Mouse (Mus musculus): ENCODE data around the gene Maz.

Gene Maz

DNA sequence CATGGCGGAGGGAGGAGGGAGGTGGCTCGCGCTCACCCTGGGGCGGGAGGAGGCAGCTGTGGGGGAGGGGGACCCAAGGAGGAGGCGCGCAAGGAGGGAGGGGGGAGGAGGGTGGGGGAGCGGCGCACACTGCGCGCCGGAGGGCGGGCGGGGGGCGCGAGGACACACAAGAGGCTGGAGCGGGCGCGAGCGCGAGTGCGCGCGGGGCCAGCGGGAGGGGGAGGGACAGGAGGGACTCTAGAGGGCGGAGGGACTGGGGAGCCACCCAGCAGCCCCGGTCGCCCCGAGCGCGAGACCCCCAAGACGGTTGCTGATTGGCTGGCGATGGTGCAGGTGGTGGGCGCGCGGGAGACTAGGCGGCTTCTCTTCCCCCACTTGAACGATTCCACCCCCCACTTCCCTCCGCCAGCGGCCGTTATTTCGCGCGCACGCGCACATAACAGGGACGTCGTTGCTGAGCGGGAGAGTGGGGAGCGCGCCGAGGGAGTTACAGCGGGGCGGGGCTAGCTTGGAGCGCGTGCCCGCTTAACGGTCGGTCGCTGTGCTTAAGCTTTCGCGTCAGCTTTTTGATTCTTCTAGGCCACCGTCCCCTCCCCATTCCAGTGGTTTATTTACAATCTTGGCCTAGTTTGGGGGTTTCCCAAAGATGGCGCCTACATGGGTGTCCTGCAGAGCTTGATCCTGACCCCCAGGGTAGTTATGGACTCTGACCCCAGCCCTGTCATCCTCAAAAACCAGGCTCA, at the start of gene Maz:
Gene Maz (minus strand): TSS at position 54 of the 743 bp plus-strand sequence.
- in situ Hi-C loops (cut with MboI): loop anchor here (5.0 kb wide), 1 partner anchor 65 kb away; the partner anchor contains the start of gene AI467606

DNA sequence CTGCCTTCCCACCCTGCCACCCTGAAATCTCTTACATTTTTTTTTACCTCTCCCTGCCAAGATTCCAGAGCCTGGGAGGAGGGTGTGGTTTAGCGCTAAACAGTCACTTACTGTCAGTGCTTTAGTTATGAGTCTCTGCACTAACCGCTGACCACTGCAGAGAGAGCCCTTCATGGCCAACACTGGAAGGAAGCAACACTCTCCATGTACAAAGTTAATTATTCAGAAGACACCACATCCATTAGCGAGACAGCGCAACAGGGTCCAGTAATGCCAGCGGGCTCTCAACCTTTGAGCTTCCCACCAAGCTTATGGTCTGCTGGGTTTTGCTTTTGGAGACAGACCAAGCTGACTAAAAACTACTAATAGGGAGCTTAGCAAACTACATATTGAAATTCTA, 49.4 kb upstream of the Maz start:
- in situ Hi-C loops (cut with MboI): no loop called here

DNA sequence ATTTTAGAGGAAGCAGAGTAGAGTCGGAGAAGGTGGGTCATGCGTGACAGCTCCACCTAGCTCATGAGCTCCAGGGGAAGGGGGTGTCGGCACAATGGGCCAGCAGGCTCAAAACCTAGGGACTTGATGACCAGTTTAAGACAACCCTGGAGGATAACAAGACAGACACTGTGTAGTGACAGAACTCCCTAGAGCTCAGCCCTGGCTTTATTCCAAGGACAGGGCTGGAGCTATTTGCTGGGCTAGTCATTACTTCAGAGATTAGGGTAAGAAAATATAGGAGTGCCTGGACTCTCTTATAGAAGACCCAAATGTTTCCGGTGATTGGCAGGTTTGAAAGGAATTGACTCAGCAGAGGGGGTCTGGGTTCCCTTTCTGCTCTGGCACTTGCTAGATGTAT, 46.4 kb upstream of the Maz start:
- in situ Hi-C loops (cut with MboI): no loop called here

DNA sequence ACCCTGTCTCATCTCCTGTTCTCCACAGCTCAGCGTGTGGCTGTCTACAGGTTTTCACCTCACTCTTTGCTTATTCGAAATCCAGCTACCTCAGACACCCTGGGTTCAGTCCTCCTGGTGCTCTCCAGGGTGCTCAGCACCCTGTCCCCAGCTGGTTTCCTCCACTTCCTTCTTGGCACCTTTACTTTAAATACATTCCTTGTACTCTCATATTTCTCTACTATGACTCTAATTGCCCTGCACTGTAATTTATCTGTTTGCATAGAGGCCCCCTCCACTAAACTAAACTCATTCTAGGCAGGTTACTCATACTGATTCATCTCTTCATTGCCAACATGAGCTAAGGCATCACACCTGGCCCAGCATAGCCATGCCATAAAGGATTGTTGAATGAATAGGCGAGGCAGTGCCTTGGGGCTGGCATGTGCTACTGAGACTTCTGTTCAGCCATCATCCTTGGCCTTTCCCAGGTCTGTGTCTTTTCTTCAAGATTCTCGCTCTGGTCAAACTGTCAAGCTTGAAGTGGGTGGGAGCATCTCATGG, 44.1 kb upstream of the Maz start:
- in situ Hi-C loops (cut with MboI): no loop called here

DNA sequence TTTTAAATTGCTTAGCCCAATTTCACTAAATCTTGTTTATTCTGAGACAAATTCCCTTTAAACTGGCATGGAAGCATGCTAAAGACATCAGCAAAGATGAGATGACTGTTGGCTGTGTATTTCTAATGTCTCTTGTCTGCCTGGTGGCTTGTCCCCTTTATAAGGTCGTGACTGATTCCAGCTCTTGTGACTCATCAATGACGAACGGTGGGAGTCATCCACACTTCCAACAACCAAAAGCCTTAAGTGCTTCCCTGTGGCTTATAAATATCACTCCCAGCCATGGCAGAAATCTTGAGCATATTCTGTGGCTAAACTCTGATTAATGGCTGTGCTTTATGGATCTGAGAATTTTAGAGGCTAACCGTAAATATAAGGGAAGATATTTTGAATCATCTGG, 39.5 kb upstream of the Maz start:
- in situ Hi-C loops (cut with MboI): no loop called here

DNA sequence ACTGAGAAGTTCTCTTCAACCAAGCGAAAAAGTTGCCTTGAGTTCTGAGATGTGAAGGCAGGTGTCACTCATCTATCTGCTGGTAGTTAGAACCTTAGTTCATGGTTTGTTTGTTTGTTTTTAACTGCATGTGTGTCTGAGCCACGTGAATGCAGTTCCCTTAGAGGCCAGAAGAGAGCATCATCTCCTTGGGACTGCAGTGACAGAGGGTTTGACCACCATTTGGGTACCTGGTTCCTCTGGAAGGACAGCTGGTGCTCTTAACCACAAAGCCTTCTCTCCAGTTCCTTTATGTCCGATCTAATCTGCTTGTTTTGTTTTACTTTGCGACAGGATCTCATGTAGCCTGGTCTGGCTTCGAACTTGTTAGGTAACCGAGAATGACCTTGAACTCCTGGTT, 38.7 kb upstream of the Maz start:
- in situ Hi-C loops (cut with MboI): no loop called here

DNA sequence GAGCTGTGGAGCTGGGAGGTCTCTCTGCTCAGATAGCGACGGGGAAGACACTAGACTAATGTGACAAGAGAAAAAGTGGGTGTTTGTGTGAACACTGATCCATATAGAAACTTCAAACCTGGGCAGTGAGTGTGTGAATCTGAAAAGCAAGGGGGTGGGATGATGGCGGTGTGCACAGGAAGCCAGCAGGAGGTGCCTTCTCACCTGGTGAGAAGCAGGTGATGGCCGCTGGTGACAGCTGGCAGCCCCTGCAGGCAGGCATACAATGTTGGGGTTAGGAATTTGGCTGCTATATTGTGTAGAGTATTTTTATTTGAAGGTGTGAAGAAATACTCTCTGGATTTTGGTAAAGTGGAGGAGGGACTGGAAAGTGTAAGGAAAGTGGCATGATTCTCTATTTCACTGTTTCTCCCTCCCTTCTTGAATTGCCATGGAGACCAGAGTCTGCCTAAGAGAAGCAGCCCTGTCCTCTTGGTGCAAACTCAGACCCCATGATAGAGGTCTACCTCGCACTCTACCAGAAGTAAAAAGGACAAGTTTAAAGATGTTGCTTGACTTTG, 28.3 kb upstream of the Maz start:
- in situ Hi-C loops (cut with MboI): no loop called here

DNA sequence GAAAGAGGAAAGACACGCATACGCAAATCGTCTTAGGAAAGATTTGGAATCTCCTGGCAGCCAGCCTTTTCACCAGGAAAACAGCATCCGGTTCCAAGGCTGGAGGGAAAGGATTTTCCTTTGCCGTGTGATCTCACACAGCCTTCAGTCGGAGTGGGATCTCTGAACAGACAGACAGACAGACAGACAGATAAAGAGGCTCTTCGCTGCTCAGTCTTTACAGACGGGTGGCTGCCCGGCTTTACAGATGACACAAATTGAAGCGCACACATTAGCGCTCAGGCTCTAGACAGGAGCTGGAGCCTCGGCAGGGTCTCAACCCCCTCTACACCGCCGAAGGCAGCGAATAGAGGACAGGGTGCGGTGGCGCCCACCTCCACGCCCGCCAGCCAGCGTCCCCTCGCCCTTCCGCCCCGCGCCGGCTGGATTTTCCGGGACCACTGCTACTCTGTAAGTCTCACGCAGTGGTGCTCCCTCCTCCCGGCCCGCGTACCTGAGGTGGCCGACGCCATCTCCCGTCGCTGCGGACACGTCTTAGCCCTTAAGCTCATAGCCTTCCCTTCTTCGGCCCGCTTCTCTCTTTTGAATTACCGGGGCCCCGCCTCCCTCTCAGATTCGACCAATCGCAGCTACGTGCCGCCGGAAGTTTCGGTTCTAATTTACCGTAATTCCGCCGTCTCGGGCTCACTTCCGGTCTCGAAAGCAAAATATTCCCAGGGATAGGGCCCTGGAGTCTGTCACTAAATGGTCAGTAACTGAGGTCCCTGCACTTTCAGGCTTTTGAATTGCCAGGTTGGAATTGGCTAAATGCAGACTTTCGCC, 15.2 kb upstream of the Maz start, which contains the start of gene Kif22:
Gene Kif22 (minus strand): TSS at position 621 of the 822 bp plus-strand sequence.
- in situ Hi-C loops (cut with MboI): no loop called here

DNA sequence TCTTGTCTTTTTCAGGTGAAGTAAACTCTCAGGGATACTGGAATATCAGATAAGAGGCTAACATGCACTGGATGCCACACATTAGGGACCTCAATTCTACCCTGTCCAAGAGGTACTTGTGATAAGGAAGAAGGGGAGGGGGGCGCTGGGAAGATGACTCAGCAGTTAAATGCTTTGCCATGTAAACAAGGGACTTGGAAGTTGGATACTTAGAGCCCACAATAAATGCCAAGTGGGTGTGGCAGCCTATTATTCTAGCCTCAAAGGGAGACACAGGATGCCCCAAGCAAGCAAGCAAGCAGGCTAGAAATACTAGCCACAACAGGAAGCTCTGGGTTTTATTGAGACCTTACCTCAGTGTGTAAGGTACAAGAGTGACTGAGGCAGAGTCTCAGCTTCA, 4.4 kb upstream of the Maz start:
- in situ Hi-C loops (cut with MboI): no loop called here

DNA sequence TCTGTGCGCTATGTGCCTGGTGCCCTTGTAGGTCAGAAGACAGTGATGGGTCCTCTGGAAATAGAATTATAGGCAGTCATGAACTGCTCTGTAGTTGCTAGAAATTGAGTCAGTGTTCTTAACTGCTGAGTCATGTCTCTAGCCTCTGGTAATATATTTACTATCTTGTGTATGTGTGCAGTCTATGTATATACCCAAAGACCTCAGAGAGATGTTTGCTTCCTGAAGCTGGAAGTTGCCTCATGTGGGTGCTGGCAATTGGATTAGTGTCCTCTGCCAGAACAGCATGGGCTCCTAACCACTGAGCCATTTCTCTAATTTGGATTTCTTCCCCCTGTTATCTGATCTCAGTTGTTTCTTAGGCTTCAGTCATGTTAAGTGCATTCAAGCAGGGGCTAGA, 3.3 kb upstream of the Maz start:
- in situ Hi-C loops (cut with MboI): no loop called here

DNA sequence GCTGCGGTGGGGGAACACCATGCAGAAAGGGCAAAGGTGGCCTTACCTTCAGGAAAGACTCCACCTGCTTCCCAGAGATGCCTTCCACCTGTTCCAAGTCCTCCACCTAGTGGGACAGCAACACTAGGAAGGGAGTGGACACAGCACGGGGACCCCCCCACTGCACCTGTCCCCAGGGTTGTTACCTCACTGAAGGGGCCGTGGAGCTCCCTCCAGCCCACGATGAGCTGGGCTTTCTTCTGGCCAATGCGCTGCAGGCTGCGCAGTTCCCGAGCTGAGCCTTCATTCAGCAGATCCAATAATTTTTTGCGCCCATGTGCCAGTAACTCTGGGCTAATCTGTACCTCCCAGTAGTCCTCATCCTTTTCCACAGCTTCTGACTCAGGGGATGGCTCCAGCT, 1.0 kb upstream of the Maz start:
- in situ Hi-C loops (cut with MboI): loop anchor here (5.0 kb wide), 1 partner anchor 64 kb away; the partner anchor contains the start of gene AI467606

DNA sequence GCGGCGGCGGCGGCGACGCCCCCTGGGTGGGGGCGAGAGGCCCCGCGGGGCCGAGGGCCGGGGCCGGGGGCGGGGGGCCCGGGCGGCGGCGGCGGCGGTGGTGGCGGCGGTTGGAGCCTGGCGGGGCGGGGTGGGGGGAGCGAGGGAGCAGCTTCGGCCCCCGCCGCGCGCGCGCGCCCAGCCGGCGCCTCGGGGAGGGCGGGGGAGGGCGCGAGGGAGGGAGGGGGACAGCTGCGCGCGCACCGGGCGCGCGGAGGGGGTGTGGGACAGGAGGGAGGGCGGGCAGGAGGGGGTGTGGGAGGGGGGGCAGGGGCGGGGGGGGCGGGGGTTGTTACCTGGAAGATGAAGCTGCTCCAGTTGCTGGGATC, 237 bp downstream of the Maz start:
- in situ Hi-C loops (cut with MboI): loop anchor here (5.0 kb wide), 1 partner anchor 66 kb away; the partner anchor contains the start of gene AI467606

DNA sequence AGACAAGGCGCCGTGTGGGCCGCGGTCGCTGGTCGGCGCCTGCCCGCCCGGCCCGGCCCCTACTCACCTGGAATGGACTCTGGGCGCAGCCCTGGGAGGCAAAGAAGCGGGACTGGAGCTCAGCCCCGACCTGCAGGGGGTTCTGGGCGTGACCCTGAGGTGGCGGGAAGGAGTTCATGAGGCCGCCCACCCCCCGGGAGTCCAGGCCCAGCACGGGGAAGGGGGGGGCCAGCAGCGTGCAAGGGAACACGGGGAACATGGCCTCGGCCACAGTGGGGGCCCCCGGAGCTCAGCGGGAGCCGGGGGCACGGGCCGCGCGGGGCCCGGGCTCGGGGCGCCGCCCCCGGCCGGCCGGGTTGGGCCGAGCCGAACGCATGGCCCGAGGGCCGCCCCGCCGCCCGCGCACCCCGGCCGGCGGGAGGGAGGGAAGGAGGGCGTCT, 656 bp downstream of the Maz start:
- in situ Hi-C loops (cut with MboI): loop anchor here (5.0 kb wide), 1 partner anchor 66 kb away; the partner anchor contains the start of gene AI467606

DNA sequence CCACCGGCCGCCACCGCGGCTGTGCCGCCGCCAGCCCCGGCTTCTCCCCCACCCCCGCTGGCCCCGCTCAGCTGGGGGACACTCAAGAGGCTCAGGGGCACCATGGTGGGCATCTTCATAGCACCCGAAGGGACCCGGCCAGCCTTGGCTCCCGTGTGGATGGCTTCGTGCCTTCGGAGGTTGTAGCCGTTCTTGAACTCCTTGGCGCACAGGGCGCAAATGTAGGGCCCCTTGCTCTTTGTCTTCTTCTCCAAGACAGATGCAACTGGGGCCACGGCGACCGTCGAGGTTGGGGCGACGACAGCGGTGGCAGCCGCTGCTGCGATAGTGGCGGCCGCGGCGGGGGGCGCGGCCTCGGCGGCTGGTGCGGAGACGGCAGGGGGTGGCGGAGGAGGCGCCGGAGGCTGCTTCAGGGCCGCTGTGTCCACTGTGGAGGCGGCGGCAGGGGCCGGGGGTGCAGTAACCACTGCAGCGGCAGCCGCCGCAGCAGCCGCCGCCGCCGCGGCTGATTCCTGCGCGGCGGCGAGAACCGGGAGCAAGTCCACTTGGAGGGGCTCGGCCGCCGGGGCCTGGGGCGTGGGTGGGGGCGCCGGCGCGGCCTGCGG, 1.2 kb downstream of the Maz start:
- in situ Hi-C loops (cut with MboI): loop anchor here (5.0 kb wide), 1 partner anchor 67 kb away; the partner anchor contains the start of gene AI467606

DNA sequence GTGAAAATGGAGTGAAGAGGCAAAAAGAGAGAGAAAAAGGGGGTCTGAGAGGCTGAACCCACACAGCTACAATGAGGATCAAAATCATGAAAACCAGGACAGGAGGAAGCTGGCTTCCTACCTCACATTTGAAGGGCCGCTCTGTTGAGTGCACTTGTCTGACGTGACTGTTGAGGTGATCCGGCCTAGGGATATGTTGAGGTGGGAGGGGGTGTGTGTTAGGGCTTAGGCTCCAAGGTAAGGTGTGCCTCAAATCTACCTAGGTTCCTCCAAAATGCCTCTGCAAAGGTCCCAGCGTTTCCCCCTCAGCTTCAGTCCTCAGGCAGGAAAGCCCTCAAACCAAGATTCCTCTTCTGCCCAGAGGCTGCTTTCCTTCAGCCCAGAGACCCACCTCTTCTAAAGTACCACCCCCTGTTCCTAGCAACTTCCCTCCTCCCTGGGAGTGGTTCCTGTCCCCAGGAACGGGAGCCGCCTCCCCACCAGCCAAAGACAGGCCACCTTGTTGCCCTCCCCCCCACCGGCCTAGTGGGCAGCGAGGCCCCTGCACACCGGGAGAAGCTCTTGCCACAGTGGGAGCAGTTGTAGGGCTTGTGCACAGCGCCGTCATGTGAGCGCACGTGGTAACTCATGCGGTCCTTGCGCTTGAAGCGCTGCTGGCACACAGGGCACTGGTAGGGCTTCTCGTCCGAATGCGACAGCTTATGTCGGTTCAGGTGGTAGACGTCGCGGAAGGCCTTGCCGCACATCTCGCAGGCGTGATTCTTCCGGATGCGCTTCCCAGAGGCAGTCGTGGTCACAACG, 1.9 kb downstream of the Maz start:
- in situ Hi-C loops (cut with MboI): loop anchor here (5.0 kb wide), 1 partner anchor 67 kb away; the partner anchor contains the start of gene AI467606

DNA sequence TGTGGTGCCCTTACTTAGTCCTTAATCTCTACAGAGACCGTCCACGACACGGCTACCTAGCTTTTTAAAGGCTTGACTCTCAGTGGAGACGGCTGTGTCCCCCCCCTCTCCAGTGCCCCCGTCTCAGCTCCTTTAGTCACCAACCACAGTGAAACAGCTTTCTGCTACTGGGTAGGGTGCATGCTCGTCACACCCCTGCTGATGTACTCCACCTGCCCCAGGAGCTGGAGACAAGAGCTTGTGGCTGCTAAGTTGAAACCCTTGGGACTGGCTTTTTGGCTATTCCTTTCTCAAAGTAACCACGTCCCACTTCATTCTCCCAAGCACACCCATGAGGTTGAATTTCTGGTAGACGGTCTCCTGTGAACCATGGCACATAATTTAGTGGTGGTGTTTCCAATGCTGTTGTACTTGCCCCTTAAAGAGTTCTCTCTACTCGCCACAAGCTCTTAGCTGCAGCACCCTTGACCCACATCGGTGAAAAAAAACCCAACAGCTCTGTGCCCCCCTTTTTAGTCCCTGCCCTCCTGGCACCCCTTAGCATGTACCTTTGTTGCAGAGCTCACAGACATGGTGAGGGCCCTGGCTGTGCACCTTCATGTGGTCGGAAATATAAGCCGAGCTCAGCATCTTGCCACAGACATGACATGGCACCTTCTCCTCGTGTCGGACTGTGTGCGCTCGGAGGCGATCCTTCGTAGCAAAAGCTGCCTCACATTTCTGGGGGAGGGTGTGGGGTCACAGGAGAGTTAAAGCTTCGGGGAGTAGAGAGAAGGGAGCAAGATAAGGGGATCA, 2.7 kb downstream of the Maz start:
- in situ Hi-C loops (cut with MboI): no loop called here

DNA sequence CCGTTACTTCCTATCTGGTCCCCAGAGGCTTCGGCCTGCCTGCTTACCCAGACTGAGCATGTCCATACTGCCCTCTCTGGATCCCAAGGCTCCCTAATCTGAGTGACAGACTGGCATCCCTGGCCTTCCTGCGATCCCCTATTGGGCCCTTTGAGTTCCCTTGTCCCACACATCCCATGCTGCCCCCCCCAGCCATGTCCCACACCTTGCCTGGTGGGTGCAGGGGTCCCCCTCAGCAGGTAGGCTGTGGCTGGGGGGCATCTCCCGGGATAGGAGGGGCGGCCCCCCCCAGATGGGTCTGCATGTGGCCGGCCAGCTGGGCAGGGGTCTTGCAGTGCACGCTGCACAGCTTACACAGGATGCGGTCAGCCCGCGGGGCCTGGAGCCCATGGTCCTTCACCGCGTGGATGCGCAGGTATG, 3.6 kb downstream of the Maz start:
- in situ Hi-C loops (cut with MboI): no loop called here

DNA sequence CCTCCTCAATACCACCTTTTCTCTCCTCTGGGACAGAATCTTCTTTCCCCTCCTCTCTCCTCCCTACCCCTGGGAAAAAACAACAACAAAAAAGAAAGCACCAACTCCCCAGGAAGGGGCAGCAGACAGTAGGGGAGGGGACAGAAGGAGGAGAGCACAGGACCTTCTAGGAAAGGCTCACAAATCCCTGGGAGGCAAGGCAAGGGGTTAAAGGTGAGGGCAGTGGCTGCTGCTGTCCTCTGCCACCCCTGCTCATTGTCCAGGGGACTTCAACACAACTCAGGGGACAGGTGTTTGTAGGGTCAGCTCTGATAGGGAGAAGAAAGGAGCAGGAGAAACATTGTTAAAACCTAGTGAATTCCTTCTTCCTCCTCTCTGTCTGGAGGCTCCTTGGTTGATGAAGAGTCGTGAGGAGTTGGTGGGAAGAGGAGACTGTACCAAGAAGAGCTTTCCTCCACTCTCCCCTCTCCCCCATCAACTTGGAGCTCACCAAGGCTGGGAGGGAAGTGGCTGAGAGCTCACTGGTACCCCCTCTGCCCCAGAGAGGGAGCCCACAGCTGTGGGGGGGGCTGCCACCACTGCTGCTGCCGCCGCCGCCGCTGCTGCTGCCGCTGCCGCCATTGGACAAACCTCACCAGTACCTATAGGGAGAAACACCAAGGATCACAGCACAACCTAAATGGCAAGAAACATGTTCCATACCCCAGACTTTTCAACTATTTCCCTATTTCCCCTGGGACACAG, 4.1 kb downstream of the Maz start:
- in situ Hi-C loops (cut with MboI): no loop called here
